Mouse (Mus musculus): ENCODE measurements around the gene Mybpc2. TPM values are rescaled to one million over a fixed set of nuclear protein-coding genes. Genes with fewer than 3 reads are reported as not detected.

The Mybpc2 gene
- total and polyA plus RNA-seq, 3 experiments = 2.0 to 8.3 (median 5.0) TPM

DNA sequence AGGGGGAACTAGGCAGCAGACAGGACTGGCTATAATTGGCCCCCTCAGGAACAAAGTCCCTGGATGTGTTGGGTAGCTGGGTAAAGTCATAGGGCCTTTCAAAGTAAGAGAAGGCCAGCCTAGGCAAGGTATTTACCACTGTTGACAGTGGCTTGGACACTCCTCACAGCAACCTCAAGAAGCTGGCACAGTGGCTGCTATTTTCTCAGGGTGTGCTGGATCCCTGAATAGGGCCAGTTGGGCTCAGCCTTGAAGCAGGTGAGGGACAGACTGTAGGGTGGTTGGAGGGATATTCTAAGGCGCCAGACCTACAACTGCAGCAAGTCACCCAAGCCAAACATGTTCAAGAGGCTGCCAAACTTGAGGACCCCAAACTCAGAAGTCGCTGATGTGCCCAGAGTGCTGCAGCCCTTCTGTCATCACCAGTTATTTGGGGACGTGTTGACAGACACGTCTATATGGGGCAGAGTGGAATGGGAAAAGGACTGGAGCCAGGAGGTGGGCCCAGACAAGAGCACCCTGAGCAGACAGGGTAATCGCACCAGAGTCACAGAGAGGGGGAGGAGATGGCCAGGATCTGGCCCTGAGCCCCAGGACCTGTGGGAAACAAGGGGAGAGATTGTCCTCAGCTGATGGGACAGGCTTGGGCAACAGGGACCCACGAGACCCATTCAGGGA lies 52.4 kb downstream of the Mybpc2 start:
- Histone ChIP-seq H3K9me3 (replicated peaks; ENCODE audit: low read length) (no peaks in the 10 kb centered on the region), H3K4me2 (ENCODE audit: insufficient read depth, low read depth, poor library complexity, severe bottlenecking) (no peak overlapping the region), H3K9ac (ENCODE audit: insufficient read depth, low read depth) (no peak overlapping the region), H3K4me1 (ENCODE audit: control insufficient read depth in 1 of 2, insufficient read depth in 2 of 2) (peaks cover 9 to 34% of the 10 kb centered on the region in 2 experiments), H3K27ac (ENCODE audit: insufficient read depth, low read depth) (no peak overlapping the region), H3K79me2 (replicated peaks; ENCODE audit: control insufficient read depth, extremely low read depth, insufficient read depth, poor library complexity, severe bottlenecking) (no peaks in the 10 kb centered on the region), H3K4me3 (replicated peaks in 1 of 3; ENCODE audit: low read depth in 2 of 3, low read length in 2 of 3, poor library complexity in 1 of 3) (no peak overlapping the region), H3K36me3 (replicated peaks in 1 of 2; ENCODE audit: control insufficient read depth in 1 of 2, insufficient read depth in 1 of 2, low read length in 1 of 2) (peaks cover 4 to 27% of the 10 kb centered on the region in 2 experiments), H3K27me3 (replicated peaks) (peaks cover 23% of the 10 kb centered on the region)
- TF ChIP-seq RAD21 (IDR thresholded peaks at IDR 0.05; ENCODE audit: low read depth, low read length) = no peak
- TF ChIP-seq ELF1 (IDR thresholded peaks at IDR 0.05; ENCODE audit: low read depth, low read length) = no peak
- TF ChIP-seq GABPA (IDR thresholded peaks at IDR 0.05; ENCODE audit: insufficient replicate concordance, low read depth, low read length) = no peak
- TF ChIP-seq CTCF (conservative IDR thresholded peaks at IDR 0.05 in 1 of 2, IDR thresholded peaks at IDR 0.05 in 1 of 2; ENCODE audit: low read depth in 2 of 2, low read length in 2 of 2) = no peak
- TF ChIP-seq HCFC1 (IDR thresholded peaks at IDR 0.05; ENCODE audit: low read depth, low read length) = no peak
- no peak for TF ChIP-seq POLR2AphosphoS2 (IDR thresholded peaks at IDR 0.05; ENCODE audit: low read depth, low read length)
- dilution Hi-C loops (cut with MboI; ENCODE audit: extremely low pct_ligation_motif_present, extremely low pct_unique_long_range_greater_than_20kb, low sequenced_read_pairs) = no loop called here
- no peak for DNase-seq (ENCODE audit: extremely low read depth)
- in situ Hi-C loops (cut with MboI; ENCODE audit: low pct_ligation_motif_present, low pct_unique_long_range_greater_than_20kb, low sequenced_read_pairs) = loop anchor here (5.0 kb wide), 1 partner anchor 70 kb away; no protein-coding TSS in a partner anchor

- Histone ChIP-seq H3K27ac (ENCODE audit: insufficient read depth, low read depth) (no peak overlapping the region), H3K9me3 (replicated peaks; ENCODE audit: low read length) (no peaks in the 10 kb centered on the region), H3K4me3 (replicated peaks in 1 of 3; ENCODE audit: low read depth in 2 of 3, low read length in 2 of 3, poor library complexity in 1 of 3) (no peak overlapping the region), H3K79me2 (replicated peaks; ENCODE audit: control insufficient read depth, extremely low read depth, insufficient read depth, poor library complexity, severe bottlenecking) (no peaks in the 10 kb centered on the region), H3K4me2 (ENCODE audit: insufficient read depth, low read depth, poor library complexity, severe bottlenecking) (no peak overlapping the region), H3K36me3 (replicated peaks in 1 of 2; ENCODE audit: control insufficient read depth in 1 of 2, insufficient read depth in 1 of 2, low read length in 1 of 2) (peaks cover 4 to 27% of the 10 kb centered on the region in 2 experiments), H3K27me3 (replicated peaks) (peaks cover 21% of the 10 kb centered on the region), H3K4me1 (ENCODE audit: control insufficient read depth in 1 of 2, insufficient read depth in 2 of 2) (peaks cover 11 to 36% of the 10 kb centered on the region in 2 experiments), H3K9ac (ENCODE audit: insufficient read depth, low read depth) (no peak overlapping the region)
- no peak for TF ChIP-seq IRF4 (IDR thresholded peaks at IDR 0.05; ENCODE audit: low read depth, low read length)
- no peak for TF ChIP-seq JUND (conservative IDR thresholded peaks at IDR 0.05; ENCODE audit: low read depth, low read length)
- TF ChIP-seq CTCF (conservative IDR thresholded peaks at IDR 0.05 in 1 of 2, IDR thresholded peaks at IDR 0.05 in 1 of 2; ENCODE audit: low read depth in 2 of 2, low read length in 2 of 2) = no peak
- no peak for TF ChIP-seq RCOR1 (conservative IDR thresholded peaks at IDR 0.05; ENCODE audit: low read depth, low read length)
- no peak for TF ChIP-seq ELF1 (IDR thresholded peaks at IDR 0.05; ENCODE audit: low read depth, low read length)
- TF ChIP-seq BHLHE40 (IDR thresholded peaks at IDR 0.05; ENCODE audit: low read depth, low read length) = no peak
- no peak for TF ChIP-seq HCFC1 (IDR thresholded peaks at IDR 0.05; ENCODE audit: low read depth, low read length)
- in situ Hi-C loops (cut with MboI; ENCODE audit: low pct_ligation_motif_present, low pct_unique_long_range_greater_than_20kb, low sequenced_read_pairs) (loop anchor here (5.0 kb wide), 1 partner anchor 69 kb away; no protein-coding TSS in a partner anchor), dilution Hi-C loops (cut with MboI; ENCODE audit: extremely low pct_ligation_motif_present, extremely low pct_unique_long_range_greater_than_20kb, low sequenced_read_pairs) (no loop called here)
- DNase-seq (ENCODE audit: extremely low read depth) = no peak
These were observed 53.5 kb downstream of the Mybpc2 start for GRCm38 (mm10) chr7:44470696-44471612.
